Mouse (Mus musculus) midbrain, embryonic 14.5 days (tissue): ENCODE data around the gene Ptprm. TPM values are rescaled to one million over a fixed set of nuclear protein-coding genes. Genes with fewer than 3 reads are reported as not detected.
A peak's percentile ranks its signal among the peaks of the same experiment; 100 is the strongest.

ENCODE experiments used
- ATAC-seq: fragments of 200-750 bp; cut with Nextera tagmentation; 2 replicates; pipeline ENCODE4 v1.8.0; 2017; ENCODE audit warnings: moderate number of reproducible peaks, moderate library complexity; ENCODE audit not compliant: low FRiP score, low TSS enrichment
- DNase-seq: peaks from one replicate; pipeline ENCODE4 v3.0.0-alpha.2; 2015
- H3K27ac ChIP-seq: fragments of 300-500 bp; sonication (generic); replicated peaks from 2 replicates; pipeline ENCODE4 v1.5.1; 2014; ENCODE audit warnings: mild to moderate bottlenecking, low read depth, low read length, moderate library complexity
- H3K27me3 ChIP-seq: fragments of 300-500 bp; sonication (generic); 2 replicates; pipeline ENCODE4 v1.6.1; 2014; ENCODE audit warnings: low read length, control low read depth, mixed read lengths; ENCODE audit not compliant: control insufficient read depth, insufficient read depth
- H3K36me3 ChIP-seq: fragments of 300-500 bp; sonication (generic); 2 replicates; pipeline ENCODE4 v1.6.1; 2014; ENCODE audit warnings: low read length, control low read depth; ENCODE audit not compliant: control insufficient read depth, insufficient read depth
- H3K4me1 ChIP-seq: fragments of 300-500 bp; sonication (generic); 2 replicates; pipeline ENCODE4 v1.6.1; 2014; ENCODE audit warnings: mild to moderate bottlenecking, antibody characterized with exemption, low read length, control low read depth; ENCODE audit not compliant: control insufficient read depth, insufficient read depth
- H3K4me2 ChIP-seq: fragments of 300-500 bp; sonication (generic); 2 replicates; pipeline ENCODE4 v1.6.1; 2014; ENCODE audit warnings: mild to moderate bottlenecking, low read length, moderate library complexity
- H3K4me3 ChIP-seq: fragments of 300-500 bp; sonication (generic); replicated peaks from 2 replicates; pipeline ENCODE4 v1.5.1; 2014; ENCODE audit warnings: low read depth, low read length
- H3K9ac ChIP-seq: fragments of 300-500 bp; sonication (generic); replicated peaks from 2 replicates; pipeline ENCODE4 v1.6.1; 2014; ENCODE audit warnings: mild to moderate bottlenecking, low read length, moderate library complexity
- H3K9me3 ChIP-seq: fragments of 300-500 bp; sonication (generic); 2 replicates; pipeline ENCODE4 v1.6.1; 2016; ENCODE audit warnings: low read length, control low read depth, mixed read lengths; ENCODE audit not compliant: control insufficient read depth
- WGBS: fragments of 180-500 bp; shearing (Covaris S2); extraction: QIAGEN DNeasy Blood & Tissue Kit; methylation state at CpG from one replicate; pipeline ENCODE4 v1.1.7; 2014; 5-methylcytosine and 5-hydroxymethylcytosine counted together
- polyA plus RNA-seq: library from polyadenylated mRNA; unstranded; fragments of >200 nt; fragmentation: Nextera tagmentation; extraction: Ambion mirVana; gene quantifications from 2 replicates; pipeline ENCODE4 v1.2.1, GENCODE M21; 2014

Gene Ptprm
- polyA plus RNA-seq, 1 experiment from 2014 or later, result 22.8 TPM

- no peak overlapping the region for H3K9ac ChIP-seq
- H3K4me2 ChIP-seq, result no peak overlapping the region
- peaks cover 12% of the 10 kb centered on the region; the same call in 1 of the 2 replicates for H3K4me1 ChIP-seq
- peak; percentile 62 for DNase-seq
- H3K36me3 ChIP-seq, result no peaks in the 10 kb centered on the region
- no peaks in the 10 kb centered on the region for H3K9me3 ChIP-seq
- H3K27me3 ChIP-seq, result no peaks in the 10 kb centered on the region
- 49% methylated on average over 10 of the region's 10 CpGs for WGBS
- no peak for ATAC-seq
- H3K4me3 ChIP-seq, result no peak overlapping the region
- H3K27ac ChIP-seq, result 0 out of 2 replicates have a peak overlapping the region, but pooled peaks have one; percentile 14
These were observed 112.1 kb downstream of the Ptprm start for GRCm38 (mm10) chr17:67241951-67242773.

GRCm38 (mm10) chr17:67238866-67239265 is 115.4 kb downstream of the Ptprm start:
- Histone ChIP-seq H3K27me3 (no peaks in the 10 kb centered on the region), H3K4me3 (no peak overlapping the region), H3K4me2 (no peak overlapping the region), H3K4me1 (peaks cover 12% of the 10 kb centered on the region; the same call in 1 of the 2 replicates), H3K36me3 (no peaks in the 10 kb centered on the region), H3K9me3 (no peaks in the 10 kb centered on the region), H3K27ac (no peak overlapping the region), H3K9ac (no peak overlapping the region)
- DNase-seq (no peak), ATAC-seq (no peak)
- 94% methylated on average over 7 of the region's 7 CpGs for WGBS

DNA sequence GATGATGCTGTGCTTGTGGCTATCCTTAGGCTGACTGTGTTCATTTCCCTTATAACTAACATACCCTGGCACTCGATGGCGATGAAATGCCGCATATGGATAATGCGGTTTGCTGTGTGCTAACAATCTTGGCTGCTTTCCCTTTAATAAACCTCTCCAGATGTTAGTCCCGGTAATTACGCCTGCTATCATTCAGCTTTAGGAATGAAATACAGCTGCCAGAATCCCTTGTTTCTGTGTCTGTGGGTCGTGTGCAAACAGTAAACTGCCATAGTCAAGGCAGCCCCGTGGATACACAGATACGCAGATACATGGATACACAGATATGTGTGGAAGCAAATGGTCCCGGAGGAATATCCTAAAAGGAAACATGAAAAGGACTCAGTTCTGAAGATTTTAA is 116.8 kb downstream of the Ptprm start:
- peaks cover 5% of the 10 kb centered on the region; the same call in 1 of the 2 replicates for H3K4me1 ChIP-seq
- H3K27me3 ChIP-seq, result no peaks in the 10 kb centered on the region
- H3K27ac ChIP-seq, result no peak overlapping the region
- no peaks in the 10 kb centered on the region for H3K36me3 ChIP-seq
- ATAC-seq, result no peak
- H3K4me2 ChIP-seq, result no peak overlapping the region
- no peak overlapping the region for H3K4me3 ChIP-seq
- no peaks in the 10 kb centered on the region for H3K9me3 ChIP-seq
- no peak for DNase-seq
- 86% methylated on average over 10 of the region's 10 CpGs for WGBS
- no peak overlapping the region for H3K9ac ChIP-seq

DNA sequence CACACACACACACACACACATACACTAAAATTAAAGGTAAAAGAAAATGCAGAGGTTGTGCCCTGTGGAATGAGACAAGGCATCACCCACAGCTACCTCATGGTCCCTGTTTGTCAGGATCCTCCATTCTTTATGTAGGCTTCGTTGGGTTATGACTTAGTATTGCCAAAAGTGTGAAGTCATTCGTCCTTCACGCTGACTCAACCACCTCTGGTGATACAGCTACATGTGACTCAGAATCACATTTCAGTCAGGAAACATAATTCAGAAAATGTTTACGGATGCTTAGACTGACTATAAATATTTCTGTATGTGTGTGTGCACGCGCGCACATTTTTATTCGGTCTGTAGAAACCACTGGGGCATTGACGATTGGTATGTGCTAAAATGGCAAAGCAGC is 121.2 kb downstream of the Ptprm start:
- no peak overlapping the region for H3K4me2 ChIP-seq
- H3K27me3 ChIP-seq, result no peaks in the 10 kb centered on the region
- no peak overlapping the region for H3K4me3 ChIP-seq
- H3K36me3 ChIP-seq, result no peaks in the 10 kb centered on the region
- no peaks in the 10 kb centered on the region for H3K9me3 ChIP-seq
- ATAC-seq, result no peak
- no peaks in the 10 kb centered on the region for H3K4me1 ChIP-seq
- no peak overlapping the region for H3K9ac ChIP-seq
- DNase-seq, result no peak
- H3K27ac ChIP-seq, result no peak overlapping the region
- 94% methylated on average over 9 of the region's 9 CpGs for WGBS

GRCm38 (mm10) chr17:67226991-67227390 is 127.3 kb downstream of the Ptprm start:
- Histone ChIP-seq H3K4me2 (no peak overlapping the region), H3K27ac (no peak overlapping the region), H3K27me3 (no peaks in the 10 kb centered on the region), H3K9ac (no peak overlapping the region), H3K36me3 (no peaks in the 10 kb centered on the region), H3K9me3 (no peaks in the 10 kb centered on the region), H3K4me3 (no peak overlapping the region), H3K4me1 (no peaks in the 10 kb centered on the region)
- DNase-seq, result no peak
- ATAC-seq, result no peak
- 26% methylated on average over 5 of the region's 5 CpGs for WGBS

DNA sequence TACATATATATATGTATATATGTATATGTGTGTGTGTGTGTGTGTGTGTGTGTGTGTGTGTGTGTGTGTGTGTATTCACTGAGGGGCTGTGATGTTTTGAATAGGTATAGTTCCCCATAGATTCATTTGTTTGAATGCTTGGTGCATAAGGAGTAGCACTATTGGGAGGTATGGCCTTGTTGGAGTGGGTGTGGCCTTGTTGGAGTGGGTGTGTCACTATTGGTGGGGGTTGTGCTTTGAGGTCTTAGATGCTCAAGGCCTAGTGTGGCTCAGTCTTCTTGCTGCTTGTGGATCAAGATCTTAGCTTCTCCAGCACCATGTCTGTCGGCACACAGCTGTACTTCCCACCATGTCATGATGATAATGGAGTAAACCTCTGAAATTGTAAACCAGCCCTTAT is 138.9 kb downstream of the Ptprm start:
- ATAC-seq, result no peak
- Histone ChIP-seq H3K4me1 (no peaks in the 10 kb centered on the region), H3K36me3 (no peaks in the 10 kb centered on the region), H3K9me3 (no peaks in the 10 kb centered on the region), H3K27ac (no peak overlapping the region), H3K27me3 (no peaks in the 10 kb centered on the region), H3K4me2 (no peak overlapping the region), H3K9ac (no peak overlapping the region), H3K4me3 (no peak overlapping the region)
- WGBS, result 93% methylated on average over 1 of the region's 1 CpGs
- DNase-seq, result no peak

DNA sequence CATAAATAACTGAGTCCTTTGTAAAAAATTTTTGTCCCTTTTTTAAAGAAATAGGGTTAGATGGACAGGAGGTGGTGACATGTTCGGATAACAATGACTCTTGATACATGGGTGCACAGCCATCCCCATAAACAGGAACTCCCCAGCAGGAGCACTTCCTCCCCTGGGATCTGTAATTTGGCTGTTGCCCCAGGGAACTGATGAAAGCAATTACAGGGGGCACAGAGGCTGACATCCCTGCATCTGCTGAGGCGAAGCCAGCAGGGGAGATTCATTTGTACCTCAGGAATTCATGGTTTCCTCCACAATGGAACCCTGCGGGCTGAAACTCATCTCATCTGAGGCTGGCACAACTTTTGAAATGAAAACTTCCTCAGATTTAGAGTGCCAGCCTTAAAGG is 140.5 kb downstream of the Ptprm start:
- Histone ChIP-seq H3K27ac (no peak overlapping the region), H3K36me3 (no peaks in the 10 kb centered on the region), H3K27me3 (no peaks in the 10 kb centered on the region), H3K9me3 (no peaks in the 10 kb centered on the region), H3K4me3 (no peak overlapping the region), H3K9ac (no peak overlapping the region), H3K4me1 (no peaks in the 10 kb centered on the region), H3K4me2 (no peak overlapping the region)
- ATAC-seq (no peak), DNase-seq (no peak)
- 27% methylated on average over 3 of the region's 3 CpGs for WGBS

DNA sequence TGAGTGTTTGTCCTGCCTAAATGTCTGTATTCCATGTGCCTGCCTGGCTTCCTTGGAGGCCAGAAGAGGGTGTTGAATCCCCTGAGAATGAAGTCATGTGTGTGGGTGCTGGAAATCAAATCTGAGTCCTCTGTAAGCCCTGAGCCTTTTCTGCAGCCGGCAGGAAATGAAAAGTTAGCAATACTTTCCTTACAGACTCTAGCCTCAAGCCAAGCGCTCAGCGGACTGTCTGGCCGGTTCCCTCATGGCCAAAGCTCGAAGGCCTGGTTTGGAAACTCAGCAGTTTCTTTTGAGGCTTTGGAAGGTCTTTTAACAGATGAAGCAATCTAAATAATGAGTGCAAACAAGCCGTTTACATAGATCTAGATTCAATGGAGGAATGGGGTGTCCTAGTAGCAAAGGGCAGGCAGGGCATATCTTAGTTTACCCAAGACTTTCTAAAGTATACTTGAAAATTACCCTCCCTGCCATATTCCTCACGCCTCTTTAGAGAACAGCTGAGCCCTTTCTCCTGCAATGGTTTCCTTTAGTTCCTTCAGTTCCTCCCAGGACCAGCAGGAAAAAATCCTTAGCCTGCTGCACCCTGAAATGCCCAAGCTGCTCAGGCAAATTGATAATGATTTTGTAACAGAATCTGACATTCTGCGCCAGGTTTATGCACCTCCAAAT is 144.4 kb downstream of the Ptprm start:
- Histone ChIP-seq H3K27ac (no peak overlapping the region), H3K27me3 (no peaks in the 10 kb centered on the region), H3K9me3 (no peaks in the 10 kb centered on the region), H3K4me3 (no peak overlapping the region), H3K4me2 (no peak overlapping the region), H3K4me1 (no peaks in the 10 kb centered on the region), H3K9ac (no peak overlapping the region), H3K36me3 (no peaks in the 10 kb centered on the region)
- WGBS, result 78% methylated on average over 8 of the region's 8 CpGs
- DNase-seq (no peak), ATAC-seq (no peak)

- 93% methylated on average over 5 of the region's 5 CpGs for WGBS
- H3K4me2 ChIP-seq, result no peak overlapping the region
- no peak overlapping the region for H3K9ac ChIP-seq
- no peak overlapping the region for H3K27ac ChIP-seq
- DNase-seq (no peak), ATAC-seq (no peak)
- no peak overlapping the region for H3K4me3 ChIP-seq
- H3K4me1 ChIP-seq, result no peaks in the 10 kb centered on the region
- no peaks in the 10 kb centered on the region for H3K27me3 ChIP-seq
- H3K9me3 ChIP-seq, result no peaks in the 10 kb centered on the region
- H3K36me3 ChIP-seq, result no peaks in the 10 kb centered on the region
These were observed 145.7 kb downstream of the Ptprm start for GRCm38 (mm10) chr17:67208600-67208999.
